Mouse (Mus musculus) midbrain, embryonic 12.5 days (tissue): ENCODE data around the gene Efna4. TPM values are rescaled to one million over a fixed set of nuclear protein-coding genes. Genes with fewer than 3 reads are reported as not detected.

Experiments
- polyA plus RNA-seq: library from polyadenylated mRNA; unstranded; fragments of >200 nt; fragmentation: Nextera tagmentation; extraction: Ambion mirVana; gene quantifications from 2 replicates; pipeline ENCODE4 v1.2.1, GENCODE M21; 2016

Efna4 gene
- polyA plus RNA-seq, 1 experiment from 2014 or later = 17.3 TPM

Other genes starting within 250 kb of the Efna4 start
- gene Rusc1, start 244.7 kb downstream of the Efna4 start, polyA plus RNA-seq = 49.8 and 50.9 TPM in 2 replicates
- gene Gm43738, start 236.9 kb downstream of the Efna4 start, polyA plus RNA-seq = 0.13 TPM in 1 of 2 replicates, not detected in the other
- gene Fdps, start 236.1 kb downstream of the Efna4 start, polyA plus RNA-seq = 307 and 361 TPM in 2 replicates
- 0.26 and 0.33 TPM in 2 replicates for gene Pklr, start 201.9 kb downstream of the Efna4 start, polyA plus RNA-seq
- 17.1 and 22.0 TPM in 2 replicates for gene Hcn3, start 177.8 kb downstream of the Efna4 start, polyA plus RNA-seq
- gene Clk2, start 173.2 kb downstream of the Efna4 start, polyA plus RNA-seq = 42.3 and 46.5 TPM in 2 replicates
- 94.2 and 97.1 TPM in 2 replicates for gene Scamp3, start 160.6 kb downstream of the Efna4 start, polyA plus RNA-seq
- gene Fam189b, start 154.9 kb downstream of the Efna4 start, polyA plus RNA-seq = 29.5 and 30.3 TPM in 2 replicates
- gene Gba, start 135.1 kb downstream of the Efna4 start, polyA plus RNA-seq = 42.4 and 45.8 TPM in 2 replicates
- 105 and 107 TPM in 2 replicates for gene Thbs3, start 122.8 kb downstream of the Efna4 start, polyA plus RNA-seq
- 183 and 185 TPM in 2 replicates for gene Mtx1, start 110.9 kb downstream of the Efna4 start, polyA plus RNA-seq
- 3.8 and 5.2 TPM in 2 replicates for gene Muc1, start 109.0 kb downstream of the Efna4 start, polyA plus RNA-seq
- gene Krtcap2, start 92.1 kb downstream of the Efna4 start, polyA plus RNA-seq = 253 and 255 TPM in 2 replicates
- 25.1 and 25.5 TPM in 2 replicates for gene Trim46, start 91.7 kb downstream of the Efna4 start, polyA plus RNA-seq
- 72.2 and 76.1 TPM in 2 replicates for gene Dpm3, start 78.7 kb downstream of the Efna4 start, polyA plus RNA-seq
- 38.1 and 39.6 TPM in 2 replicates for gene Slc50a1, start 67.5 kb downstream of the Efna4 start, polyA plus RNA-seq
- gene Efna1, start 56.9 kb downstream of the Efna4 start, polyA plus RNA-seq = 9.5 and 11.0 TPM in 2 replicates
- gene Efna3, start 15.1 kb downstream of the Efna4 start, polyA plus RNA-seq = 10.7 and 11.1 TPM in 2 replicates
- gene Adam15, start 12.0 kb upstream of the Efna4 start, polyA plus RNA-seq = 35.0 and 37.0 TPM in 2 replicates
- 0.22 and 0.29 TPM in 2 replicates for gene Dcst2, start 23.9 kb upstream of the Efna4 start, polyA plus RNA-seq
- gene Dcst1, start 27.2 kb upstream of the Efna4 start, polyA plus RNA-seq = 0.20 and 0.65 TPM in 2 replicates
- gene Zbtb7b, start 56.7 kb upstream of the Efna4 start, polyA plus RNA-seq = 0.63 and 0.71 TPM in 2 replicates
- gene Lenep, start 64.8 kb upstream of the Efna4 start, polyA plus RNA-seq = 1.1 and 1.5 TPM in 2 replicates
- 34.4 and 34.7 TPM in 2 replicates for gene Flad1, start 73.8 kb upstream of the Efna4 start, polyA plus RNA-seq
- 291 and 306 TPM in 2 replicates for gene Cks1b, start 80.4 kb upstream of the Efna4 start, polyA plus RNA-seq
- 33.0 and 43.5 TPM in 2 replicates for gene Shc1, start 80.4 kb upstream of the Efna4 start, polyA plus RNA-seq
- gene Pygo2, start 92.2 kb upstream of the Efna4 start, polyA plus RNA-seq = 52.5 and 58.3 TPM in 2 replicates
- gene Pbxip1, start 98.7 kb upstream of the Efna4 start, polyA plus RNA-seq = 16.1 and 17.9 TPM in 2 replicates
- gene Pmvk, start 116.5 kb upstream of the Efna4 start, polyA plus RNA-seq = 73.7 and 77.9 TPM in 2 replicates
- gene Kcnn3, start 182.1 kb upstream of the Efna4 start, polyA plus RNA-seq = 1.8 and 3.0 TPM in 2 replicates